Mouse (Mus musculus): ENCODE results near the gene Cryl1. TPM values are rescaled to one million over a fixed set of nuclear protein-coding genes. Genes with fewer than 3 reads are reported as not detected.

Cryl1 gene
- polyA plus RNA-seq, 2 experiments, result 40.0 to 51.3 TPM

DNA sequence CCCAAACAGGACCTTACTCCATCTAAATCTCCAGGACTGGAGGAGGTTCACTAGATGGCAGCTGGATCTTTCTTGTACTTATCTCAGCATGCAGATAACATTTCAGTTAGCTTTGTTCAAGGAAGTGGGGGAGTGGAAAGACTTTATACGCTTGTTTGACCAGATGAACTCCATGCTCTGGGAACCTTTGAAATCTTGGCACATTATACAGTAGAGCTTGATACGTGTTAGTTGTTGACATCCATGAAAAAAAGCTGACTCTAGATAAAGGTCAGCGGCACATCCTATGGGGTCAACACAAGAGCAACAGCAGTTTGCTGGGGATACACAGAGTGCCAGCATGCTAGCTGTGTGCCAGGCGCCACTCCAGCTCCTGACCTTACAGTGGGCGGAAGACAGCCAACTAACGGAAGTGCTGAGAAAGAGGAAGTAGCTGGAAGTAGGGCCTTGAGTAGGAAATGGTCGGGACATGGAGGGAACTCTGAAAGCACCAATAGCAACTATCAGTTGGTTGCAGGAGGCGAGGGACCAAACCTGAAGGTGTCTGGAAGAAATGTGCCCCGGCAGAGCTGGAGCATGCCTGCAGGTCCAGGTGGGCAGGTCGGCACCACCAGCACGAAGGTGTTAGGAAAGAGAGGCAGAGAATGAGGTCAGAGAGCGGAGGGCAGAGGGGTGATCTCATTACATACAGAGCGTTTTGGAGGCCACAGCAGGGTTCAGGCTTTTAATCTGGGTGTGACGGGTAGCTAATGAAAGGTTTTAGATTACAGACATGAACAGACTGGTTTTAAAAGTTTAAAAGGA, 11.4 kb downstream of the Cryl1 start:
- 41% methylated on average over 14 of the region's 14 CpGs for whole genome bisulfite sequencing
- Histone ChIP-seq H3K4me1 (ENCODE audit: control insufficient read depth, insufficient read depth, low read length) (peaks cover 11% of the 10 kb centered on the region), H3K9ac (ENCODE audit: low read depth, low read length, severe bottlenecking) (no peak overlapping the region), H3K9me3 (ENCODE audit: control insufficient read depth, low read length) (no peaks in the 10 kb centered on the region), H3K4me2 (replicated peaks; ENCODE audit: low read depth, low read length, severe bottlenecking) (no peak overlapping the region), H3K27ac (replicated peaks; ENCODE audit: low read depth, low read length) (no peak overlapping the region), H3K27me3 (ENCODE audit: control insufficient read depth, insufficient read depth, low read length) (no peaks in the 10 kb centered on the region), H3K4me3 (replicated peaks; ENCODE audit: low read length) (no peak overlapping the region), H3K36me3 (ENCODE audit: control insufficient read depth, insufficient read depth, low read length) (no peaks in the 10 kb centered on the region)
- DNase-seq (ENCODE audit: low spot score) (no peak), ATAC-seq (ENCODE audit: low FRiP score, low read depth) (no peak)
- TF ChIP-seq POLR2A (IDR thresholded peaks at IDR 0.05; ENCODE audit: borderline replicate concordance, extremely low read depth, insufficient read depth, insufficient read length), result no peak

DNA sequence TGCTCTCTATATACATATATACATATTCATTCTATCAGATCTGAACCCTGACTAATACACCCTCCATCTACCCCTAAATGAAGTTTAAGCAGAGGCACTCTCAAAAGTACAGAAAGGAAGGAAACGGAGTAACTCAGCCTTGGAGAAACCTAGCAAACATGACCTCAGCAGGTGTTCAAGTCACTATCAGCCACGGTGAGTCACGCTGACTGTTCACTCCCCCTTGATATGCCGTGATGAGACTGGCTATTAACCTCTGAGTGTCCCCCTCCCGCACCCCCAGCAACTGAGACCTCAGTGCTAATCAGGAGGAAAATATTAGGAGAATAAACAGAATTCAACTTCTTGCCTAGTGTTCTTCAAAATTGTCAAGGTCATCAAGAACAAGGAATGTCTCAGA, 12.7 kb downstream of the Cryl1 start:
- no peak for TF ChIP-seq POLR2A (IDR thresholded peaks at IDR 0.05; ENCODE audit: borderline replicate concordance, extremely low read depth, insufficient read depth, insufficient read length)
- Histone ChIP-seq H3K4me3 (replicated peaks; ENCODE audit: low read length) (no peak overlapping the region), H3K4me1 (ENCODE audit: control insufficient read depth, insufficient read depth, low read length) (peaks cover 11% of the 10 kb centered on the region), H3K27ac (replicated peaks; ENCODE audit: low read depth, low read length) (no peak overlapping the region), H3K9ac (ENCODE audit: low read depth, low read length, severe bottlenecking) (no peak overlapping the region), H3K4me2 (replicated peaks; ENCODE audit: low read depth, low read length, severe bottlenecking) (no peak overlapping the region), H3K27me3 (ENCODE audit: control insufficient read depth, insufficient read depth, low read length) (no peaks in the 10 kb centered on the region), H3K9me3 (ENCODE audit: control insufficient read depth, low read length) (no peaks in the 10 kb centered on the region), H3K36me3 (ENCODE audit: control insufficient read depth, insufficient read depth, low read length) (no peaks in the 10 kb centered on the region)
- DNase-seq (ENCODE audit: low spot score) (no peak), ATAC-seq (ENCODE audit: low FRiP score, low read depth) (no peak)
- WGBS, result 88% methylated on average over 5 of the region's 5 CpGs

DNA sequence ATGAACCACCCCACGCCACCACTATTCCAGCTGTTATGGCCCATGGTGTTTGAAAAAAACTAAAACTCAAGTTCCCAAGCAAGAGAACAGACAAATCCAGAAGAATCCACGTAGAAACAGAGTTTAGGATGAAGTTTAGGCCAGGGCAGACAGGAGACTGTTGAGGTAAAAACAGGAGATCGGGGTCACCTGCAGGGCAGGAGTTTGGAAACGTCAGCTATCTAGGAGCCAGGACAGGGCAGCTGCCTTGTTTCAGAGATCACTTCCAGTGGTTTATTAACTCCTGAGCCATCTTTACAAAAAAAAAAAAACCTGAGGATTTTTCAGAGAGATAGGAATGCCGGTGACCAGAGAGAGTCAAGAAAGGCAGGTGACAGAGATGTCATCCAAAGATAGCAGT, 20.8 kb downstream of the Cryl1 start:
- no peak for TF ChIP-seq POLR2A (IDR thresholded peaks at IDR 0.05; ENCODE audit: borderline replicate concordance, extremely low read depth, insufficient read depth, insufficient read length)
- no peaks in the 10 kb centered on the region for H3K9me3 ChIP-seq (ENCODE audit: control insufficient read depth, low read length)
- 77% methylated on average over 5 of the region's 5 CpGs for WGBS
- no peak for ATAC-seq (ENCODE audit: low FRiP score, low read depth)
- no peak overlapping the region for H3K9ac ChIP-seq (ENCODE audit: low read depth, low read length, severe bottlenecking)
- H3K4me3 ChIP-seq (replicated peaks; ENCODE audit: low read length), result no peak overlapping the region
- no peak overlapping the region for H3K27ac ChIP-seq (replicated peaks; ENCODE audit: low read depth, low read length)
- H3K4me2 ChIP-seq (replicated peaks; ENCODE audit: low read depth, low read length, severe bottlenecking), result no peak overlapping the region
- no peak for DNase-seq (ENCODE audit: low spot score)
- no peaks in the 10 kb centered on the region for H3K27me3 ChIP-seq (ENCODE audit: control insufficient read depth, insufficient read depth, low read length)
- no peaks in the 10 kb centered on the region for H3K4me1 ChIP-seq (ENCODE audit: control insufficient read depth, insufficient read depth, low read length)
- H3K36me3 ChIP-seq (ENCODE audit: control insufficient read depth, insufficient read depth, low read length), result no peaks in the 10 kb centered on the region; the same call in 1 of the 2 replicates

DNA sequence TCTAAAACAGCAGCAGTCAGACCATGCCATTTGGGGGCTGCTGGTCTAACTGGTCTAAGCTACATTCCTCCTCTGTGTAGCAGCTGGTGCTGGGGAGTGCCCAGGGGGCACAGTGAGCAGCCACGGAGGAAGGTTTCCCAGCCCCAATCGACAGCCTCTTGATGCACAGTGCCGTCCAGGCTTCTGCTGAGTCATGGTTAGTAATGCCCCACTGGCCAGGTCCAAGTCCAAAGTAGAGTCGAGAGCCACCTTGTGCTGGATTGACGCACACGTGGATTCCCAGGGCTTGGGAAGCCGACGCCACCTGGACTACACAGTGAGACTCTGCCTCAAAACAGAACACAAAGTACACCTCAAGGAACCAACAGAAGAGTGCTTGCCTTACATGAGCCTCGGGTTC, 21.4 kb downstream of the Cryl1 start:
- H3K4me2 ChIP-seq (replicated peaks; ENCODE audit: low read depth, low read length, severe bottlenecking), result no peak overlapping the region
- H3K27me3 ChIP-seq (ENCODE audit: control insufficient read depth, insufficient read depth, low read length), result no peaks in the 10 kb centered on the region
- no peak overlapping the region for H3K4me3 ChIP-seq (replicated peaks; ENCODE audit: low read length)
- H3K9me3 ChIP-seq (ENCODE audit: control insufficient read depth, low read length), result no peaks in the 10 kb centered on the region
- no peaks in the 10 kb centered on the region; the same call in 1 of the 2 replicates for H3K36me3 ChIP-seq (ENCODE audit: control insufficient read depth, insufficient read depth, low read length)
- no peak overlapping the region for H3K9ac ChIP-seq (ENCODE audit: low read depth, low read length, severe bottlenecking)
- TF ChIP-seq POLR2A (IDR thresholded peaks at IDR 0.05; ENCODE audit: borderline replicate concordance, extremely low read depth, insufficient read depth, insufficient read length), result no peak
- 75% methylated on average over 9 of the region's 9 CpGs for WGBS
- no peak overlapping the region for H3K27ac ChIP-seq (replicated peaks; ENCODE audit: low read depth, low read length)
- DNase-seq (ENCODE audit: low spot score) (no peak), ATAC-seq (ENCODE audit: low FRiP score, low read depth) (no peak)
- no peaks in the 10 kb centered on the region for H3K4me1 ChIP-seq (ENCODE audit: control insufficient read depth, insufficient read depth, low read length)

DNA sequence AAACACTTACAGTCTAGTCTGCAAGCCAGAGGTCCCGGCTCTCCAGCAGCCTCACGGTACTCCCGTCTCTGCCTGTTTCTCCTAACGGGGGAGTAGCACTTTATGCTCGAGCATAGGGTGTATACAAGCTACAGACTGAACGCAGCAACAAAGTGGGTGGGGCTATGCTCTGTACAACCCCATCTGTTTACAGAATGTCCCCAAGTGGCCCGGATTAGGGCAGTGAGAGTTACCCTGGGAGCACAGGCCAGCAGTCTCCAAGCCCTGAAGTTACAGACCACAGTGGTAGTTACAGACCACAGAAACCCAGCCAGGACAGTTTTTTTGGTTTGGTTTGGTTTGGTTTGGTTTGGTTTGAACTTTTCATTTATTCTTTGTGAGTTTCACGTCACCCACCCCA, 22.3 kb downstream of the Cryl1 start:
- Histone ChIP-seq H3K4me3 (replicated peaks; ENCODE audit: low read length) (no peak overlapping the region), H3K27ac (replicated peaks; ENCODE audit: low read depth, low read length) (no peak overlapping the region), H3K9me3 (ENCODE audit: control insufficient read depth, low read length) (no peaks in the 10 kb centered on the region), H3K4me2 (replicated peaks; ENCODE audit: low read depth, low read length, severe bottlenecking) (no peak overlapping the region), H3K27me3 (ENCODE audit: control insufficient read depth, insufficient read depth, low read length) (no peaks in the 10 kb centered on the region), H3K9ac (ENCODE audit: low read depth, low read length, severe bottlenecking) (no peak overlapping the region), H3K4me1 (ENCODE audit: control insufficient read depth, insufficient read depth, low read length) (no peaks in the 10 kb centered on the region), H3K36me3 (ENCODE audit: control insufficient read depth, insufficient read depth, low read length) (no peaks in the 10 kb centered on the region; the same call in 1 of the 2 replicates)
- no peak for DNase-seq (ENCODE audit: low spot score)
- no peak for ATAC-seq (ENCODE audit: low FRiP score, low read depth)
- WGBS, result 68% methylated on average over 8 of the region's 8 CpGs
- no peak for TF ChIP-seq POLR2A (IDR thresholded peaks at IDR 0.05; ENCODE audit: borderline replicate concordance, extremely low read depth, insufficient read depth, insufficient read length)
